Mouse (Mus musculus) spleen, embryonic (tissue): ENCODE data around the gene Wdr93.

Source experiments
- CTCF ChIA-PET: fragments of 350-600 bp; sonication (Branson Sonifier 250); formaldehyde crosslinking; loops from one replicate; lab custom pipeline; 2022; lab: Charles Lee

The Wdr93 gene

DNA sequence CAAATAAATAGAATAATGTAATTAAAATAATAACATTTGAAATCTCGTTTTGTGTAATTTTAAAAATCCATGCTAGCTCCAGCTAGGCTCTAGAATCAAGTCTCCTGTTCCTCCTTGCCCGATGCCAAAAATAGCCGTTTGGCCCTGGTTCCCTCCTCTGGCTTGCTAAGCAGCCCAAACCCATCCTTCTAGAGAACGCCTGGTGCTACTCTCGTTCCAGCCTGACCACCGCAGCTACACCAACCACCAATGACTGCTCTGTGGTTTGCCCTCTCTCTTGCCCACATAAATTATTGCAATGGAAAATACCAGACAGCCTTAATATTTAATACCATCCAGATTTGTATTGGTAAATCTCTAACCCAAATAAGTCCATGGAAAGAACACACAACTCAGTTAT, 4.7 kb downstream of the Wdr93 start:
- CTCF ChIA-PET = no interaction called here

DNA sequence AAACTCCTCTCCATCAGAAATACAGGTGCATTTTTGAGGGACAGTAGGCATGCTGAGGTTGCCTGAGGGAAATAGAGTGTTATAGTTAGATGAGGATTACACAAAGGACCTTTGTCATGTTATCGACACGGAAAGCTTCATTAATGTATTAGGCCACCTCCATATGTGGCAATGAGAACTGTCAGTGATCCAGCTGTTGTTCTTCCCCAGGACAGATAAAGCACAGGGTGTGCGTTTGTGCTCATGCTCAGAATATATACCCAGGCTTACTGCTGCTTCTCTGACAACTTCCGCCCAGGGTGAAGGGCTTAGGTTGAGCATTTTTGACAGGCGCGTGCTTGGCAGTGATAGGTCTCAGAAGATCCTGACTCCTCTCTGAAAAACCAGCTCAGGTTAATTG, 6.5 kb downstream of the Wdr93 start:
- CTCF ChIA-PET = no interaction called here

DNA sequence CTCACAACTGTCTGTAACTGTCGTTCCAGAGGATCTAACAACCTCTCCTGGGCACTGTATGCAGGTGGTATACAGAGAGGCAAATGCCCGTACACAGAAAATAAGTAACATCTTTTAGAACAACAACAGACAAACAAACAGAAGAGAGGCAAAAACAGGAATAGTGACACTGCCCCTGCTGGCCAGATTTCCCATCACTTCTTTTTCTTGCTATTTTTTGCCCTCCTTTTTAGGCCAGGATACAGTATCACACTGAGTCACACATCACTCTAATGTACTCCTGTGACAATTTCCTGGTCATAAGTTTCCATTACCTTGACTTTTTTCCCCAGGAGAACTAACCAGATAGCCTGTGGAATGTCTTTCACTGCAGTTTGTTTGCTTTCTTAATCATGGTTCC, 13.4 kb downstream of the Wdr93 start:
- CTCF ChIA-PET = no interaction called here

DNA sequence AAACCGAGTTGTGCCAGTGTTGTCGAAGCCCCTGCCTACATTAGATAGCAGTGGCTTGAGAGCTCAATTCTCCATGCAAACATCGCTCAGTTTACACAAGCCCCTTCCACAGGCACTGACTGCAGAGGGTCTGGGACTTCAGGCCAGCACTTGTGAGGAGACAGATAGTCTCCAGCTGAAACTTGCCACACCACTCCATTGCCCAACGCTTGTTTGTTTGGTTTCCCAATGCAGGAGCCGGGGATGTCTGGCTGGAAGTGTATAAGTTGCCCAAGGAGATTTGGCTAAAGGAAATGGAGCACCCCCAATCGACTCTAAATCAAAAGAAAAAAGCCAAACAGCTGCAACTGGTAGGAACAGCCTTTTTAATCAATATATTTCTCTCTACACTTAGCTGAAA, 15.2 kb downstream of the Wdr93 start:
- CTCF ChIA-PET = interaction anchor here (0.5 kb wide), 1 partner anchor 33 kb away, joined by 3 read pairs; no protein-coding TSS in a partner anchor

DNA sequence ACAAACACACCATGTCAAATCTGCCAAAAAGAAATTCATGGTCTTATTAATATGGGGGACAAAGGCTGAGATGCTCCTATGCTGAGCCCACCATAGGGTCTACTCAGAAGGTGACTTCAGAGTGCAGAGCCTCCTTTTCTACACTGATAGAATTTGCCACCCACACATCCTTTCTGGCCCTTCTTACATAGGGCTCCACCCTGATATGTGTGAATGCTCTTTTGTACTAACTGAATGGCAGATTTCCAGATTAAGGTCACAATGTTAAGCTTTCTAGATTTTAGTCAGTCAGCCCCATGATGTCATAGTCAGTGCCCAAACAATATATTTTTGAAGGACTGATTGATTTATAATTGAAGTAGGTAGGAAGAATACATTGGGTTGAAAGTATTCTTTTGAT, 16.8 kb downstream of the Wdr93 start:
- CTCF ChIA-PET = no interaction called here

DNA sequence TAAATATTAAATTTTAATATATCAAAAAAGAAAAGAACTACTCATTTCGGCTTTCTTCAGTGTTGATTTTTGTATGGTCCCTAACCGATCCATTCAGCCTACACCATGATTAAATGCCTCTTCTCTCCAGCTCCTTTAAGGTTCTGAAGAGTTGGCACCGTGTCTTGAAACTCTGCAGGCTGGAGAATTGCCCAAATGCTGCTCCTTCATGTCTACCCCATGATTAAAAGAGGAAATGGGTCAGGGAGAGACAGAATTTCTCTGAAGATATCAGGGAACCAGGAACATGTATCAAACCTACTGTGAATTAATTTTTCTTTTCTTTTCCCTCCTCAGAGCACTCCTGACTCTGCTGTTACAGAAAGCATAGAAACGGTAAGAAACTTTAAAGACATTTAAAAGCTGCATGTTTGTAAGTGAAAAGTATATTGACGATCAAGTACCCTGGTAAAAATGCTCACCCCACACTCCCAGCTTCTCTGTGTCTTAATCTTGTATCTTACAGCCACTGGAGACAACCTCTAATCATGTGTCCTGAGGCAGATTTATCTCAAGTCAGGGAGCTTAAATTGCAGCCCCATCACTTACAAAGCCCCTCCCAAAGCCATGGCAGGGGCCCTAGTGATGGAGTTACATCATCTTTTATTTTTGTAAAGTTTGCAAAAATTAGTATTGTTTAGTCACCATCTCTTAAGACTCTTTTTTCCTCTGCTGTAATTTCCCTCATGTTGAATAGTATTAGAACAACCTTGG, 18.3 kb downstream of the Wdr93 start:
- CTCF ChIA-PET = no interaction called here

DNA sequence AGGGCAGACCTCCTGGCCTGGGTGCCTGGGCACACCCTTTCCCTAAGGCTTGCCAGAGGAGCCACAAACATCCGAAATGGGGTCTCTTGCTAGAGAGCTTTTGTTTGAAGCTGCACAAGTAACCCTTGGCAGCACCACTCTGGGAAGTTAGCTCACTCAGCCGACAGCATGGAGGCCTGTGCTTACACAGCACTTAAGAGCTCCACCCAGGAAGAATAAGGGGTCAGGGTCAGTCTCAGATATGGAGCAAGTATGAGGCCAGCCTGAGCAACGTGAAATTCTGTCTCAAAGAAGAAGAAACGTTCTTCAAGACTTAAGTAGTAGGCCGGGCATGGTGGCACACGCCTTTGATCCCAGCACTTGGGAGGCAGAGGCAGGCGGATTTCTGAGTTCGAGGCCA, 19.1 kb downstream of the Wdr93 start:
- CTCF ChIA-PET = no interaction called here

DNA sequence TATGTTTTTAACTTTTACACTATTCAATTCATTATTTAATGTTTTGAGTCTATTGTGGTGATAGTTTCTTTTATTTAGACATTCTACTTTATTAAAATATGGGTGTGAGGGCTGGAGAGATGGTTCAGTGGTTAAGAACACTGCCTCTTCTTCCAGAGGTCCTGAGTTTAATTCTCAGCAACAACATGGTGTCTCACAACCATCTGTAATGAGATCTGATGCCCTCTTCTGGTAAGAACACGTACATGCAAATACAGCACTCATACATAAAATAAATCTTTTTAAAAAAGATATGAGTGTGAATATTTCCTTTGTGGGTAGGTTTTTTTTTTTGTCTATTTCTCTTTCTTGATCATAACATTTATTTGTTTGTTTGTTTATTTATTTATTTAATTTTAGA, 23.0 kb downstream of the Wdr93 start:
- CTCF ChIA-PET = interaction anchor here (0.7 kb wide), 1 partner anchor 41 kb away, joined by 4 read pairs; no protein-coding TSS in a partner anchor

DNA sequence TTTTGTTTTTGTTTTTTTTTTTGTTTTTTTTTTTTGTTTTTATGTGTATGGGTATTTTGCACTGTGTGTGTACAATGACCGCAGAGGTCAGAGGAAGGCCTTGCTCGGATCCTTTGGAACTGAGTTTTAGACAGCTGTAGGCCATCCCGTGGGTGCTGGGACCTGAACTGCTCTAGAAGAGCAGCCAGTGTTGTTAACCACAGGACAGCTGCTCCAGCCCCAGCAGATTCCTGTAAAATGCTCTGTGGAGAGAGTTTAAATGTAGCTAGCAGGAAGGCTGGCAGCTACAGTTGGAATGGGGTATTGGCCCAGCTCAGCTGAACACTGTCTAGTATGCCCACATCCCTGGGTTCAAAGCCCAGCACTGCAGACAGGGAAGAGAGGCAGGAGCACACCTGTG, 26.7 kb downstream of the Wdr93 start:
- CTCF ChIA-PET = no interaction called here

DNA sequence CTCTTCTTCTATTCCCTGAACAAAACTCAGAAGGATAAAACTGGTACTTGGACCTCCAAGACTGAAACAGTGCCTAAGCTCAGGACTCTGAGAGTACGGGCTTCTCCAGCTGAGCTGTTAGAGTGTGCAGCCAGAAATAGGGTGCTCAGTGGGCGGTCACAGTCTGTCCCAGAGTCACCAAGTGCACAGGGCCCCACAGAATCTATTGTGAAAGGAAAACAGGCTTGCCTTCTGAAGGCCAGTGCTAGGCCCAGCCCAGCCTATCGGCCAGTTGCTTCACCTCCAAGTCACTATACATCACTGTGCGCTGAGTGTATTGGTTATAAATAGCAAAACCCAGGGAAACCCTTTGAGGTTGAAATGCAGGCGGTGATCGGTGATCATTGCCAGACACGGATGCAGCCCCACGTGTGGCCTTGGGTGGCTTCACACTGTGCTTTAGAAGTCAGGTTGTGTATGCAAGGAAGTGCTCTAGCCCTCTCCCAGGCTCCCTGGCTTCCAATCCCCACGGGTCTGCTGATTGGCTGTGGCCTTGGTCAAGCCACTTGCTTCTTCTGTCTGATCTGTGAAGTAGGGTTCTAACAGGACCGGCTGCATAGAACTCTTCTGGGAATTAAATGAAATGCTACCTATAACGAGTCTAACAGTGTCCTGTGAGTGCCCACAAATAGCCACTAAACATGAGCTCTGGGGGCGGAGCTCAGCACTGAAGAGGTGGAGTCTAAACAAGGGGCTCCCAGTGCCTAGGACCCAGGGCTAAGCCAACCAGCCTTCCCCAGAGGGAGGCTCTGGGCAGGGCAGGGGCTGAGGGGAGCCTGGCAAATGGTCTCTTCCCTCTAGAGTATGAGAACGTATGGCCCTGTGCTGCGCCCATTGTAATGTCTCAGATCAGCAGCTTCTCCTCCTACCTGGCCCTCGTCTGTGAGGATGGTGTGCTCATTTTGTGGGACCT, 28.9 kb downstream of the Wdr93 start:
- CTCF ChIA-PET = no interaction called here

DNA sequence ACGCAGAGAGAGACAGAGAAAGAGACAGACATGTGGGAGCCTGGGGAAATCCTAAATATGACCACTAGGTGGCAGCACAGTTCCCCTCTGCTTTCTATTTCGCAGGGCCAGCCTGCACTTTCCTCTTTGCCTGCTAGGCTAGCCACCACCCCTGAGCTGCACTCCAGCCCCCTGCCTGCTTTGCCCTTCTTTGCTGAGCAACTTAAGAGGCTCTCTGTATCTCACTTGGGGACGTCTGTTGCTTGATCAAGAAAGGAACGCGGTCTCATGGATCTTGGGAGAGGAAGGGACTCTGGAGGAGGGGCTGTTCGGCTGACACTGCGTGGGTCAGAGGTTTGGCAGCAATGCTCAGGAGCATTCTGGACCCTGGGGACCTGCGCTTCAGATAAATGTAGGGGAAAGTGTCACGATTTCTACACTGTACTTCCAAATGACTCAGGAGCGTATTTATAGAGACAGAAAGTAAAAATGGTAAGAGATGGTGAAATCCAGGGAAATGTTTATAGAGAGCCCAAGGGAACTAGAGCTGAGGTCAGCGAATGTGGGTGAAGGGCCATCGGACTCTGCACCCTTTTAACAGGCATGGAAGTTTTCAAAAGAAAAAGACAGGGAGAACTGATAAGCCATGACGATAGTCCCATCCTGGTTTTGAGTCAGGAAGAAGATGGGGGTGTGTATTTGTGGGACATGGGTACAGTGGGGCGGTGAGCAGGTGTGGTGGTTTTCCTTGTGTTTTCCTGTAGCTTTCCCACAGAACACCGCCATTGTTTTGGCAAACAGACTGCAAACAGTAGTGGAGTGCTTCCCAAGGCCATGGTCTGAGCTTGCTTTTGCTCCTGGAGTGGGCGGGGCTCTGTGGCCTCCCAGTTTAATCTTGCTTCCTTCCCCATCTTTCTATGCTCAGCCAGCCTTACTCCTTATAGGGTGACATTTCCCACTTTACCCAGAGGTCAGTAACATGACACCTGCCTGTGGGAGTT, 38.0 kb downstream of the Wdr93 start:
- CTCF ChIA-PET = no interaction called here

DNA sequence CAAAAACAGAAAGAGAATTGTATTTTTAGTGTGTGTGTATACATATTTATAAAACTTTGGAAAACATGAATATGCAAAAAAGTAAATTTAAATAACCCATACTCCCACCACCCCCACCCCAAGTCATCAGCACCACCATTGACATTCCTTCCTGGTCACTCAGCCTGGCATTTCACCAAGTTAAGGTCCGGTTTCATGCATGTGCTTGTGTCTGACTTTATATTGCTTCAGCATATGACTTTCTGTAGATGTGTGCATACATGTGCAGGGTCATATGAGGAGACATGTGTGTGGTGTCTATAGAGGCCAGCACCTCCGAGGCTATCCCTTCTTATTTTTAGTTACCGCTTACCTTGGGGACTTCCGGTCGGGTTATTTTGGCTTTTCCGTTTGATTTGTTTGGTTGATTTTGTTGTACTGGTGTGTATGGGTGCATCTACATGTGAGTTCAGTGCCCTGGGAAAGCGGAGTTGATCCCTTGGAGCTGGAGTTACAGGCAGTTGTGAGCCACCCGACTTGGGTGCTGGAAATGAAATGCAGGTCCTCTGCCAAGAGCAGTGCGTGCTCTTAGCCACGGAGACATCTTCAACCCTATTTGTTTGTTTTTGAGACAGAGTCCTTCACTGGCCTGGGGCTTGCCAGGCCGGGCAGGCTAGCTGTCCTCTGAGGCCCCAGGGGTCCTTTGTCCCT, 39.0 kb downstream of the Wdr93 start:
- CTCF ChIA-PET = no interaction called here

DNA sequence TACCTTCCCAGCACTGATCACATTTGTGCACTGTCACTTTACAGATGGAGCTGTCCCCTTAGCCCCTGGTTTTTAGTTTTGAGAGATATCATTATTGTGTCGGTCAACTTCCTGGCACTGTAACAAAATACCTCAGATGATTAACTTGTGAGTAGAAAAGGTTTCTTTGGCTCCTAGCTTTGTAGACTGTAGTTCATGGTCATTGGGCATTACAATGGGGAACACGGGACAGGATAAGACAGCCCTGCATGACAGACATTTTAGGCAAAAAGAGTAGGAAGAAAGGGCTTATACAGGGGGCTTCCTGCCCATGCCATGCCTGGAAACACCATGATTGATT, 39.5 kb downstream of the Wdr93 start:
- CTCF ChIA-PET = no interaction called here

DNA sequence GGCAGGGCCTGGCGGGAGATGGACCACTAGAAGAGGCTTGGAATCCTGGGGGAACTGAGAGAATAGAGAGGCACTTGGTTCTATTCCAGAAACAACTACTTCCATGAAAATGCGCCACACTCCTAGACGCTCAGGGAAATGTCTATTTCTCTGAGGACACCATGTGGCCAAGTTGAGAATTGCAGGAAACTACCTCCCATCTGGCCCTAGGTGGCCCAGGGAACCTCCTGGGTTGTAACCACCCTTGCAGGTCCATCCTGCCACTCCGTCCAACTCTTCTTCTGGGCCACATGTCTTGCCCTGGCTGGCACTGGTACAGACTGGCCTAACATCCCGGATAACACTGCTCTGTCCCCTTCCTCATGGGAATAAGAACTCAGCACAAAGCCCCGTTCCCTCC, 43.3 kb downstream of the Wdr93 start:
- CTCF ChIA-PET = no interaction called here

DNA sequence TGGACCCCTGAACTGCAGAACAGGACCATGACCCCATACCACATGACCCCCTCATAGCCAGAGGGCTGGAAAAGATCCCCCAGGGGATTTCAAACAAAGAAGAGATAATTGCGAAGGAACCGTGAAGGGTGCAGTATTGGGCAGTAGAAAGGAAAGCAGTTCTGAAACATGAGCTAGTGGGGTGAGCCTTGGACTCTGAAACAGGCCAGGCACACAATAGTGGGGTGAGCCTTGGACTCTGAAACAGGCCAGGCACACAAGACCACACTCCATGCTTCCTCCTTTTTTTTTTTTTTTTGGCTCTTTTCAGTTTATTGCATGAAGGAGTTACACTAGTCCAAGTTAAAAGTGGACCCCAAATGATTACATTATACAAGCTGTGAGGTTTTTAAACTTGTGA, 46.8 kb downstream of the Wdr93 start:
- CTCF ChIA-PET = interaction anchor here (0.6 kb wide), 1 partner anchor 25 kb away, joined by 3 read pairs; no protein-coding TSS in a partner anchor

DNA sequence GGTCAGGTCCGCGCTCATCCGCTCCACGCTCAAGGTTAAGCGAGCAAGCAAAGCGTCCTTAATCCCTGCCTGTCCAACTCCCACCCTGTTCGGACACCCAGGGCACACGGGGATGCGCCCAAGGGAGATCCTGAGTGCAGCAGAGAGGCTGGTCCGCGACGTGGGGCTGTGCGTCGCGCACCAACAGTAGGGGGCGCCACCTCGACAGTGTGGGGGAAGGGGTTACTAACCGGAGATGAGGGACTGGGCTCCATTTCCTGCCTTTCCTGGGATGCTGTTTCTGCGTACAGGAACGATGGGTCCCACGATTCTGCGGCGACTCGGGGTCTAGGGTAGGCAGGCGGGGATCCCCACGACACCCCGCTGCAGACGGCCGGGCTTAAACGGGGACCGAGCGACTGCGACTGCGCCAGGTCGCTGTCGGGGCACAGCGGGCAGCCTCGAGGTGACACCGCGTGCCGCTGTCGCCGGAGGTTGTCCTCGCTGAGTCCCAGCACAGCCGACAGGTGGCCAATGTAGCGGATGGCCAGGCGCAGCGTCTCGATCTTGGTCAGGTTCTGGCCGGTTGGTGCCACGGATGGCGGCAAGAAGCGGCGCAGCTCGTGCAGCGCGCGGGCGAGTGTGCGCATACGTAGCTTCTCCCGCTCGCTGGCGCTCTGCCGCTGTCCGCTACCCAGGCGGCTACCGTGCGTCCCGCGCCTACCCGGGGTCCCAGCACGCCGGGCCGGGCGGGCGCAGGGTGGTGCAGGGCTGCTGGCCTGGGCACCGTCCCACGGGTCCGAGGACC, 49.9 kb downstream of the Wdr93 start:
- CTCF ChIA-PET = no interaction called here

DNA sequence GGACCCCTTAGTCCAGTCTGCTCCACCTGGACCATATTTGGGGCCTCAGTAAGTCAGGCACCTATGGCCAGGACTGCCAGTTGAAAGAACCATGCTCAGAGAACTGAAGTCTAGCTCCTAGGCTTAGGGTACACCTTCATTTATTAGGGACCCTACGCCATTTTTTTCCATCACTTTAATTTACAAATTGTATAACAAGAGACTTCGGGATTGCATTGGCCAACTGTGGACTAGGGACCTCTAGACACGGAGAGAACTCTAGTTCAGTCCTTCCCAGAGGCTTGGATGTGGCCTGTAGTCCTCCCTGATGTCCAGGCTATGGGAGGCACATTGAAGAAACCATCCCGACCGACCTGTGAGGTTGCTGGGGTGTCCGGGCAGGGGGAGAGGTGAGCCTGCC, 50.7 kb downstream of the Wdr93 start, which contains the start of gene Mesp1:
Gene Mesp1 (minus strand): TSS at position 101 of the 400 bp plus-strand sequence.
- CTCF ChIA-PET = no interaction called here

DNA sequence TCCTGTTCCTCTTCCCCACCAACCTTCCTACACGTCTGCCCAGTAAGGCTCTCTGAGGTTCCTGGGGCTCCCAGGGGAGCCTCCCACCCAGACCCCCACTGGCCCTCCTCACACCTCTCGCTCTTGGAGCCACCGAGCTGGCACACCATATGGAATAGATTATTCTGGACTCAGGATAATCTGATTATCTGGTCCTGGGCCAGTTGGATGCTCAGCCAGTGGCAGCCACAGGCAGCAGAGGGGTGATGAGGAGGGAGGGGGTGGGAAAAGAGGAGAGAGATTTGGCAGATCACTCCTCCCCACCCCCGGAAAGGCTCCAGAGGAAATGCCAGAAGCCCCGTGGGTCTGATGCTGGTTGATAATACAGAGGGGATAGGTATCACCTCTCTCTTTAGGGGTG, 55.6 kb downstream of the Wdr93 start:
- CTCF ChIA-PET = interaction anchor here (0.7 kb wide), 3 partner anchors 98 to 655 kb away, joined by 3 to 7 read pairs (median 4); no protein-coding TSS in a partner anchor

DNA sequence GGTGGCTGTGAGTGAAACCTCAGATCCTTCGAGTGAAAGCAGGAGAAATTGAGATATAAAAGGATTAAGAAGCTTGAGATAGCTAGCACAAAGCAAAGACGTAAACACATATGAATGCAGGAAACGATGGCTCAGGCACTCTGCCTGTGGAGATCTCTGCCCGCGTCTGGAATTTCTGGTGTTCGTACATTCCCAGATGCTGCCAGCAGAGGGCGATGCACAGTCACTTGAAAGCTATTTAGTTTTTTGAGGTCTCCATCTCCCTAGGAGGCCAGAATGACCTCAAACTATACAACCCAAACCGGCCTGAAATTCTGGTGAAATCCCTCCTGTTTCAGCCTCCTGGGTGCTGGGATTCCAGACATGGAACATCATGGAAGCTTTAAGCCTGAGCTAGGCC, 56.1 kb downstream of the Wdr93 start:
- CTCF ChIA-PET = interaction anchor here (0.7 kb wide), 2 partner anchors 262 to 655 kb away, joined by 3 to 4 read pairs; no protein-coding TSS in a partner anchor

DNA sequence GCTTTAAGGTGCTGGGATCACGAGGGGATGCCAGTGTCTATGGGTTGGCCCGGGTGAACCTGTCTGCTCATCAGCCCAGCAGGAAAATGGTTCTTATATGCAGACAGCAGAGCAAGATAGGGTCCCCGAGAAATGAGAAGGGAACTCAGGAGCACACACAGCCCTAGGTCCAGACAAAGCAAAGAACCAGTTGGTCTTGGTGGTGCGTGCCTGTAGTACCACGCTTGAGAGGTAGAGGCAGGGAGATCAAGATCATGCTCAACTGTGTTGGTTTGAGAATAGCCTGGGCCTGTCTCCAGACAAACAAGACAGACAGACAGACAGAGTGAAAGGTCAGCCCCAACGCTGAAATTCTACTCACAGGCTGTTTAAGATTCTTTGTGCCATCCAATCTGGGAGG, 56.5 kb downstream of the Wdr93 start:
- CTCF ChIA-PET = no interaction called here
